Mouse (Mus musculus): ENCODE measurements around the gene Apba2. TPM values are rescaled to one million over a fixed set of nuclear protein-coding genes. Genes with fewer than 3 reads are reported as not detected.

The Apba2 gene
- polyA plus RNA-seq, 1 experiment from 2014 or later = 2.9 TPM

- H3K4me1 ChIP-seq = no peaks in the 10 kb centered on the region
- no peak overlapping the region for H3K9ac ChIP-seq
- H3K9me3 ChIP-seq = no peaks in the 10 kb centered on the region
- no peaks in the 10 kb centered on the region for H3K36me3 ChIP-seq
- no peak overlapping the region for H3K27ac ChIP-seq
- no peaks in the 10 kb centered on the region for H3K27me3 ChIP-seq
- H3K4me3 ChIP-seq = no peak overlapping the region
- H3K4me2 ChIP-seq = no peak overlapping the region
- WGBS = 62% methylated on average over 2 of the region's 2 CpGs
- no peak for ATAC-seq (ENCODE audit: borderline replicate concordance, extremely low read depth, low FRiP score, low TSS enrichment)
These were observed 33.8 kb downstream of the Apba2 start for GRCm38 (mm10) chr7:64535269-64535668.

GRCm38 (mm10) chr7:64539450-64540148 is 38.1 kb downstream of the Apba2 start:
- Histone ChIP-seq H3K4me2 (no peak overlapping the region), H3K4me1 (no peaks in the 10 kb centered on the region), H3K27ac (no peak overlapping the region), H3K4me3 (no peak overlapping the region), H3K9me3 (no peaks in the 10 kb centered on the region), H3K27me3 (no peaks in the 10 kb centered on the region), H3K36me3 (no peaks in the 10 kb centered on the region), H3K9ac (no peak overlapping the region)
- WGBS = 48% methylated on average over 10 of the region's 10 CpGs
- ATAC-seq (ENCODE audit: borderline replicate concordance, extremely low read depth, low FRiP score, low TSS enrichment) = no peak

DNA sequence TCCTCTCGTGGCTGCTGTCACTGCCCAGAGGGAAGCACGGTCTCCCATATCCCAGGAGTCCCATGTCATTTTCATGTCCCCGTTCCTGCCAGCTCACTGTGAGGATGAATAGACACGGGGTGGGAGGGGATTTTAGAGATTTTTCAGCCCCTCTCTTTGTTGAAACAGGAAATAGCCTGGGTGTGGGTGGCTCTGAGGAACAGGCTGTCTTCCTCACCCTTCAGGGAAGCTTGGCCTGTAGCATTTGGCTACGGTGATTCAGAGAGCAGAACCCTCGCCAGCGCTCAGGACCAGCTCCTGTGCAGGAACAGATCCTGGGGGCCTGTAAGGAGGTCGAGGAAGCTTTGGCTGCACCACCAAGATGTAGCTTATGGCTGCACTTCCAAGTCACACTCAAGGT is 45.3 kb downstream of the Apba2 start:
- H3K27ac ChIP-seq = no peak overlapping the region
- 63% methylated on average over 8 of the region's 8 CpGs for WGBS
- ATAC-seq (ENCODE audit: borderline replicate concordance, extremely low read depth, low FRiP score, low TSS enrichment) = no peak
- no peak overlapping the region for H3K9ac ChIP-seq
- H3K36me3 ChIP-seq = no peaks in the 10 kb centered on the region
- H3K4me1 ChIP-seq = no peaks in the 10 kb centered on the region
- H3K9me3 ChIP-seq = no peaks in the 10 kb centered on the region
- no peaks in the 10 kb centered on the region for H3K27me3 ChIP-seq
- H3K4me2 ChIP-seq = no peak overlapping the region
- no peak overlapping the region for H3K4me3 ChIP-seq

GRCm38 (mm10) chr7:64550856-64551255 is 49.4 kb downstream of the Apba2 start:
- no peak overlapping the region for H3K27ac ChIP-seq
- ATAC-seq (ENCODE audit: borderline replicate concordance, extremely low read depth, low FRiP score, low TSS enrichment) = peak; percentile 58; the same call in 1 of the 2 replicates
- 48% methylated on average over 1 of the region's 1 CpGs for WGBS
- no peaks in the 10 kb centered on the region for H3K9me3 ChIP-seq
- no peaks in the 10 kb centered on the region for H3K27me3 ChIP-seq
- no peak overlapping the region for H3K4me3 ChIP-seq
- H3K9ac ChIP-seq = no peak overlapping the region
- H3K36me3 ChIP-seq = no peaks in the 10 kb centered on the region
- no peak overlapping the region for H3K4me2 ChIP-seq
- no peaks in the 10 kb centered on the region for H3K4me1 ChIP-seq

- H3K4me3 ChIP-seq = no peak overlapping the region
- no peaks in the 10 kb centered on the region for H3K9me3 ChIP-seq
- no peak overlapping the region for H3K4me2 ChIP-seq
- no peak overlapping the region for H3K9ac ChIP-seq
- no peaks in the 10 kb centered on the region for H3K27me3 ChIP-seq
- no peak overlapping the region for H3K27ac ChIP-seq
- H3K4me1 ChIP-seq = no peaks in the 10 kb centered on the region
- H3K36me3 ChIP-seq = no peaks in the 10 kb centered on the region
- no peak for ATAC-seq (ENCODE audit: borderline replicate concordance, extremely low read depth, low FRiP score, low TSS enrichment)
- 82% methylated on average over 13 of the region's 16 CpGs for WGBS
These were observed 51.2 kb downstream of the Apba2 start for GRCm38 (mm10) chr7:64552523-64553190.

- Histone ChIP-seq H3K27me3 (no peaks in the 10 kb centered on the region), H3K27ac (no peak overlapping the region), H3K4me3 (no peak overlapping the region), H3K36me3 (no peaks in the 10 kb centered on the region), H3K4me2 (no peak overlapping the region), H3K9me3 (no peaks in the 10 kb centered on the region), H3K9ac (no peak overlapping the region), H3K4me1 (no peaks in the 10 kb centered on the region)
- 61% methylated on average over 9 of the region's 9 CpGs for WGBS
- no peak for ATAC-seq (ENCODE audit: borderline replicate concordance, extremely low read depth, low FRiP score, low TSS enrichment)
These were observed 60.4 kb downstream of the Apba2 start for GRCm38 (mm10) chr7:64561711-64562498.

GRCm38 (mm10) chr7:64564891-64565571 is 63.5 kb downstream of the Apba2 start:
- 59% methylated on average over 7 of the region's 7 CpGs for WGBS
- H3K36me3 ChIP-seq = no peaks in the 10 kb centered on the region
- no peak overlapping the region for H3K4me2 ChIP-seq
- ATAC-seq (ENCODE audit: borderline replicate concordance, extremely low read depth, low FRiP score, low TSS enrichment) = no peak
- no peak overlapping the region for H3K4me3 ChIP-seq
- H3K27ac ChIP-seq = no peak overlapping the region
- H3K27me3 ChIP-seq = no peaks in the 10 kb centered on the region
- H3K4me1 ChIP-seq = no peaks in the 10 kb centered on the region; the same call in 1 of the 2 replicates
- no peak overlapping the region for H3K9ac ChIP-seq
- no peaks in the 10 kb centered on the region for H3K9me3 ChIP-seq

- H3K9ac ChIP-seq = no peak overlapping the region
- no peak for ATAC-seq (ENCODE audit: borderline replicate concordance, extremely low read depth, low FRiP score, low TSS enrichment)
- H3K4me2 ChIP-seq = no peak overlapping the region
- WGBS = 74% methylated on average over 10 of the region's 10 CpGs
- no peaks in the 10 kb centered on the region for H3K36me3 ChIP-seq
- H3K27me3 ChIP-seq = no peaks in the 10 kb centered on the region
- no peaks in the 10 kb centered on the region for H3K9me3 ChIP-seq
- H3K4me1 ChIP-seq = no peaks in the 10 kb centered on the region; the same call in 1 of the 2 replicates
- H3K27ac ChIP-seq = no peak overlapping the region
- H3K4me3 ChIP-seq = no peak overlapping the region
These were observed 65.1 kb downstream of the Apba2 start for GRCm38 (mm10) chr7:64566371-64567243.

DNA sequence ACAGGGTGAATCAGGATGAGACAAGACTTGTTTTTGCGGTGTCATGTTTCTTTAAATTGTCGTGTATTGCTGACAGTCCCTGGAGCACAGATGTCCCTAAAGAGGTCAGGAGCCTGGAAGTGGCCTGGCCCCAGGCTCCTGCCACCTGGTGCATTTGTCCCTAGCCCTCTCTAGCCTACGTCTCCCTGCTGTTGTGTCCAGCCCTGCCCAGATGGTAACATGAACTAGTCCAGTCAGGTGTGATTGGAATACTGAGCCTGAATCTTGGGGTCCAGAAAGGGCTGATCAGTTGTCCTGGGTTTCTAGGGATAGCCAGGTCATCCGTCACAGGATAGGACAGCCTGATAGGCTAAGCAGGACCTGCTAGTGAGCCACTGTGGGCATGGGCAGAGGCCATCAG is 67.2 kb downstream of the Apba2 start:
- Histone ChIP-seq H3K27ac (no peak overlapping the region), H3K9ac (no peak overlapping the region), H3K4me2 (no peak overlapping the region), H3K4me3 (no peak overlapping the region), H3K4me1 (no peaks in the 10 kb centered on the region; the same call in 1 of the 2 replicates), H3K9me3 (no peaks in the 10 kb centered on the region), H3K27me3 (no peaks in the 10 kb centered on the region), H3K36me3 (no peaks in the 10 kb centered on the region)
- no peak for ATAC-seq (ENCODE audit: borderline replicate concordance, extremely low read depth, low FRiP score, low TSS enrichment)
- WGBS = 59% methylated on average over 4 of the region's 4 CpGs

DNA sequence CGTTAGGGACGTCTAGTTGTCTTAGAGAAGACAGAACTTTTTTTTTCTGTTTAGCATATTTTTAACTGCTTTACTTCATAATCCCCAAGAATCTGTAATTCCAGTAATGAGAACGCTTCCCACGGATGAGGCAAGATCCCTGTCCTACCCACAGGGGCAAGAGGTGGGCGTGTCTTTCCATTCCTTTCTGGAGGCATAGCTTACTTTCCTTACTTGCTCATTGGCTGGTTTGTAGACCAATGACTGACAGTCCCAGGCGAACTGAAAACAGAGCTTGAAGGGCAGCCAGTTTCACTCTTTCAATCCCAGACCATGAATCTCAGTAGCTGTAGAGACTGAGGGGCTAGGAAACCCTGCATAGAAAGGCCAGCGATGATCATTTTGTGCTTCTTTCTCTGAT is 68.2 kb downstream of the Apba2 start:
- Histone ChIP-seq H3K9me3 (no peaks in the 10 kb centered on the region), H3K4me2 (no peak overlapping the region), H3K36me3 (no peaks in the 10 kb centered on the region), H3K27ac (no peak overlapping the region), H3K27me3 (no peaks in the 10 kb centered on the region), H3K4me1 (no peaks in the 10 kb centered on the region; the same call in 1 of the 2 replicates), H3K4me3 (no peak overlapping the region), H3K9ac (no peak overlapping the region)
- WGBS = 38% methylated on average over 7 of the region's 7 CpGs
- ATAC-seq (ENCODE audit: borderline replicate concordance, extremely low read depth, low FRiP score, low TSS enrichment) = peak; percentile 61; the same call in 1 of the 2 replicates

DNA sequence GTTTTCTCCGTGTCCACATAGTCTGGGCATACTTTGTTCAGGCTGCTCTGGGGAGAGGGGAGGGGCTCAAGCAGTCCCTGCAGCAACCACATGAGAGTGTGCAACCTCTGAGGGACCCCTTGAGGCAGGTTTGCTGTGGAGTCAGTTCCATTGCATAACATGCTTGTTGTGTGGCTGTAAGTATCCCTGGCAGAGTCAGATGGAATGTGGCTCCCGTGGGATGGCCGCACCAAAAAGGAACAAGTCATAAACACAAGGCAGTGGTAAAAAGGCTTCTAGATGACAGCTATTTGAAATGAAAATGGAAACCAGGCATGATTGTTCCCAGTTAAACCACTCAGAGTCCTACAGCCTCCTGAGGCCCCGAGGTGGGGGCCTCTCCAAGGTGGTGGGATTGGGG is 69.4 kb downstream of the Apba2 start:
- no peaks in the 10 kb centered on the region for H3K9me3 ChIP-seq
- WGBS = 71% methylated on average over 4 of the region's 4 CpGs

More for the DNA sequence above, 69.4 kb downstream of the Apba2 start:
- H3K9ac ChIP-seq = no peak overlapping the region
- H3K27me3 ChIP-seq = no peaks in the 10 kb centered on the region
- H3K4me1 ChIP-seq = no peaks in the 10 kb centered on the region; the same call in 1 of the 2 replicates
- no peak overlapping the region for H3K4me2 ChIP-seq
- no peak for ATAC-seq (ENCODE audit: borderline replicate concordance, extremely low read depth, low FRiP score, low TSS enrichment)
- H3K4me3 ChIP-seq = no peak overlapping the region
- no peak overlapping the region for H3K27ac ChIP-seq
- no peaks in the 10 kb centered on the region for H3K36me3 ChIP-seq
